Comparison of ENCODE assay signal across 8 mouse cellular contexts in genomic region chr13:31557768-31558520, GRCm38 (mm10). TPM values are rescaled to one million over a fixed set of nuclear protein-coding genes. Genes with fewer than 3 reads are reported as not detected.
DNase-seq lines count a peak whose midpoint lies in the region; TF ChIP-seq lines count a peak whose summit lies in the region.

No protein-coding gene starts in this region.

- intact Hi-C loops in heart, postnatal 10 days (cut with DNase I): loop anchor here (5.0 to 10.0 kb wide), 2 partner anchors 476 to 573 kb away; no protein-coding TSS in a partner anchor

- 1% methylated on average over 72 of the region's 73 CpGs for WGBS in spleen, adult 2 months
- WGBS in embryonic facial prominence, embryonic 10.5 days: under 1% methylated on average over 73 of the region's 73 CpGs

- TF ChIP-seq CTCF in spleen, adult 2 months (IDR thresholded peaks at IDR 0.05; ENCODE audit: extremely low read depth, insufficient read depth, insufficient read length, insufficient replicate concordance): no peak

- H3K4me3 ChIP-seq in spleen, adult 2 months (ENCODE audit: extremely low read depth, insufficient read depth, insufficient read length): peak overlapping the region; percentile 48
- peak overlapping the region; percentile 76 for H3K4me3 ChIP-seq in embryonic facial prominence, embryonic 10.5 days

- no peaks in the 10 kb centered on the region for H3K9me3 ChIP-seq in embryonic facial prominence, embryonic 10.5 days

- no peak for TF ChIP-seq POLR2A in spleen, adult 2 months (IDR thresholded peaks at IDR 0.05; ENCODE audit: low read depth, low read length)

- no peak overlapping the region for H3K27ac ChIP-seq in spleen, adult 2 months (ENCODE audit: insufficient read depth, low read length)
- H3K27ac ChIP-seq in embryonic facial prominence, embryonic 10.5 days (replicated peaks): 0 out of 2 replicates have a peak overlapping the region, but pooled peaks have one; percentile 48

- DNase-seq in spleen, adult 2 months (ENCODE audit: low read depth in 1 of 2, low spot score in 2 of 2): no peak
- DNase-seq in spleen, postnatal 14 days (ENCODE audit: low spot score in 2 of 2): no peak
- peak; percentile 75 for DNase-seq in embryonic facial prominence, embryonic 10.5 days (ENCODE audit: low spot score)
- peak; percentile 34 to 43 for DNase-seq in heart, postnatal 10 days
- peak; percentile 76 to 91 for DNase-seq in kidney, postnatal 25 days
- peak; percentile 73 for DNase-seq in lung, postnatal 14 days
- peak; percentile 67 for DNase-seq in ovary, postnatal 36 days (ENCODE audit: low spot score)
- DNase-seq in adipocyte (ENCODE audit: low spot score): no peak

- H3K36me3 ChIP-seq in spleen, adult 2 months (ENCODE audit: control insufficient read depth, insufficient read depth, low read length): no peaks in the 10 kb centered on the region
- H3K36me3 ChIP-seq in embryonic facial prominence, embryonic 10.5 days (replicated peaks): no peaks in the 10 kb centered on the region

- H3K27me3 ChIP-seq in spleen, adult 2 months (ENCODE audit: control insufficient read depth, insufficient read depth, low read length): peaks cover 24% of the 10 kb centered on the region
- H3K27me3 ChIP-seq in embryonic facial prominence, embryonic 10.5 days (replicated peaks; ENCODE audit: low read depth, poor library complexity, severe bottlenecking): peaks cover 94% of the 10 kb centered on the region

- peaks cover 17% of the 10 kb centered on the region for H3K4me1 ChIP-seq in spleen, adult 2 months (ENCODE audit: control insufficient read depth, insufficient read depth, insufficient read length)
- H3K4me1 ChIP-seq in embryonic facial prominence, embryonic 10.5 days: peaks cover 31% of the 10 kb centered on the region

RNA-seq across cellular contexts. Expression of gene A530084C06Rik, which starts 1.2 kb away (rescaled TPM):
- polyA plus RNA-seq in spleen, adult 2 months (2012; rRNA removed): not detected in 2 replicates
- not detected in 2 replicates for polyA plus RNA-seq in embryonic facial prominence, embryonic 10.5 days (2016; fragmentation: Nextera tagmentation; extraction: Ambion mirVana)
- under 1 TPM in 1 of 2 experiments, not detected in 1; 0.07 TPM for total RNA-seq in heart, postnatal 10 days (2021)

RNA-seq across cellular contexts. Expression of gene Foxq1, which starts 2.0 kb away (rescaled TPM):
- polyA plus RNA-seq in spleen, adult 2 months (2012; rRNA removed): 0.07 and 0.13 TPM in 2 replicates
- 0.52 and 0.70 TPM in 2 replicates for polyA plus RNA-seq in embryonic facial prominence, embryonic 10.5 days (2016; fragmentation: Nextera tagmentation; extraction: Ambion mirVana)
- total RNA-seq in heart, postnatal 10 days (2021): under 1 TPM in 1 of 2 experiments, not detected in 1; 0.07 TPM

Comparison
In these comparisons a context has a peak if more than half of its experiments do, and no peak if none do; other contexts are left out.
1. DNase-seq: peak in embryonic facial prominence, embryonic 10.5 days (single experiment), heart, postnatal 10 days (2 of 2), kidney, postnatal 25 days (2 of 2), lung, postnatal 14 days (single experiment) and ovary, postnatal 36 days (single experiment); none in spleen, adult 2 months (0 of 2), spleen, postnatal 14 days (0 of 2) and adipocyte (single experiment).